Mouse (Mus musculus) midbrain, embryonic 14.5 days (tissue): ENCODE measurements at regions not wholly inside any gene's neighbourhood (a gene's known extent, or its start where the extent isn't known, plus 50 kb on each side); places are given as distances from the start of the nearest gene placed in this dataset.
A peak's percentile ranks its signal among the peaks of the same experiment; 100 is the strongest.

Source experiments
- ATAC-seq: fragments of 200-750 bp; cut with Nextera tagmentation; 2 replicates; pipeline ENCODE4 v1.8.0; 2017; ENCODE audit warnings: moderate number of reproducible peaks, moderate library complexity; ENCODE audit not compliant: low FRiP score, low TSS enrichment
- DNase-seq: peaks from one replicate; pipeline ENCODE4 v3.0.0-alpha.2; 2015
- H3K27ac ChIP-seq: fragments of 300-500 bp; sonication (generic); replicated peaks from 2 replicates; pipeline ENCODE4 v1.5.1; 2014; ENCODE audit warnings: mild to moderate bottlenecking, low read depth, low read length, moderate library complexity
- H3K27me3 ChIP-seq: fragments of 300-500 bp; sonication (generic); 2 replicates; pipeline ENCODE4 v1.6.1; 2014; ENCODE audit warnings: low read length, control low read depth, mixed read lengths; ENCODE audit not compliant: control insufficient read depth, insufficient read depth
- H3K36me3 ChIP-seq: fragments of 300-500 bp; sonication (generic); 2 replicates; pipeline ENCODE4 v1.6.1; 2014; ENCODE audit warnings: low read length, control low read depth; ENCODE audit not compliant: control insufficient read depth, insufficient read depth
- H3K4me1 ChIP-seq: fragments of 300-500 bp; sonication (generic); 2 replicates; pipeline ENCODE4 v1.6.1; 2014; ENCODE audit warnings: mild to moderate bottlenecking, antibody characterized with exemption, low read length, control low read depth; ENCODE audit not compliant: control insufficient read depth, insufficient read depth
- H3K4me2 ChIP-seq: fragments of 300-500 bp; sonication (generic); 2 replicates; pipeline ENCODE4 v1.6.1; 2014; ENCODE audit warnings: mild to moderate bottlenecking, low read length, moderate library complexity
- H3K4me3 ChIP-seq: fragments of 300-500 bp; sonication (generic); replicated peaks from 2 replicates; pipeline ENCODE4 v1.5.1; 2014; ENCODE audit warnings: low read depth, low read length
- H3K9ac ChIP-seq: fragments of 300-500 bp; sonication (generic); replicated peaks from 2 replicates; pipeline ENCODE4 v1.6.1; 2014; ENCODE audit warnings: mild to moderate bottlenecking, low read length, moderate library complexity
- H3K9me3 ChIP-seq: fragments of 300-500 bp; sonication (generic); 2 replicates; pipeline ENCODE4 v1.6.1; 2016; ENCODE audit warnings: low read length, control low read depth, mixed read lengths; ENCODE audit not compliant: control insufficient read depth
- whole genome bisulfite sequencing: fragments of 180-500 bp; shearing (Covaris S2); extraction: QIAGEN DNeasy Blood & Tissue Kit; methylation state at CpG from one replicate; pipeline ENCODE4 v1.1.7; 2014; 5-methylcytosine and 5-hydroxymethylcytosine counted together

GRCm38 (mm10) chr12:15222497-15223170 lies 594.1 kb downstream of the Trib2 start:
- no peak overlapping the region for H3K4me2 ChIP-seq
- no peak overlapping the region for H3K4me3 ChIP-seq
- peak; percentile 46 for ATAC-seq
- H3K4me1 ChIP-seq = 0 out of 2 replicates have a peak, but pooled peaks cover 4% of the 10 kb centered on the region
- no peaks in the 10 kb centered on the region for H3K9me3 ChIP-seq
- WGBS = 76% methylated on average over 5 of the region's 5 CpGs
- no peaks in the 10 kb centered on the region for H3K36me3 ChIP-seq
- no peak overlapping the region for H3K9ac ChIP-seq
- H3K27me3 ChIP-seq = no peaks in the 10 kb centered on the region
- DNase-seq = peak; percentile 47
- H3K27ac ChIP-seq = no peak overlapping the region

- Histone ChIP-seq H3K27me3 (no peaks in the 10 kb centered on the region), H3K4me3 (peak overlapping the region; percentile 15; the same call in 1 of the 2 replicates), H3K27ac (peak overlapping the region; percentile 54), H3K4me2 (peak overlapping the region; percentile 43), H3K9ac (peak overlapping the region; percentile 43; the same call in 1 of the 2 replicates), H3K4me1 (0 out of 2 replicates have a peak, but pooled peaks cover 4% of the 10 kb centered on the region), H3K9me3 (no peaks in the 10 kb centered on the region), H3K36me3 (no peaks in the 10 kb centered on the region)
- 13% methylated on average over 8 of the region's 8 CpGs for WGBS
- DNase-seq = peak; percentile 45
- ATAC-seq = peak; percentile 55; the same call in 1 of the 2 replicates
Measured at GRCm38 (mm10) chr12:15218504-15218903, 598.2 kb downstream of the Trib2 start.

GRCm38 (mm10) chr12:15216180-15216579 lies 600.5 kb downstream of the Trib2 start:
- ATAC-seq = no peak

GRCm38 (mm10) chr12:15174411-15175041 lies 642.2 kb downstream of the Trib2 start:
- no peaks in the 10 kb centered on the region for H3K36me3 ChIP-seq
- no peaks in the 10 kb centered on the region for H3K9me3 ChIP-seq
- ATAC-seq = no peak
- H3K4me1 ChIP-seq = no peaks in the 10 kb centered on the region
- H3K9ac ChIP-seq = no peak overlapping the region
- H3K27me3 ChIP-seq = no peaks in the 10 kb centered on the region
- H3K4me3 ChIP-seq = no peak overlapping the region
- no peak overlapping the region for H3K27ac ChIP-seq
- H3K4me2 ChIP-seq = no peak overlapping the region
- DNase-seq = peak; percentile 13
- WGBS = 69% methylated on average over 6 of the region's 6 CpGs

More at GRCm38 (mm10) chr12:15216180-15216579, 600.5 kb downstream of the Trib2 start:
- H3K4me1 ChIP-seq = 0 out of 2 replicates have a peak, but pooled peaks cover 4% of the 10 kb centered on the region
- no peaks in the 10 kb centered on the region for H3K27me3 ChIP-seq
- no peaks in the 10 kb centered on the region for H3K9me3 ChIP-seq
- no peak overlapping the region for H3K4me2 ChIP-seq
- no peaks in the 10 kb centered on the region for H3K36me3 ChIP-seq
- WGBS = 51% methylated on average over 3 of the region's 3 CpGs
- H3K4me3 ChIP-seq = no peak overlapping the region
- H3K27ac ChIP-seq = 0 out of 2 replicates have a peak overlapping the region, but pooled peaks have one; percentile 41
- peak; percentile 31 for DNase-seq
- no peak overlapping the region for H3K9ac ChIP-seq

- Histone ChIP-seq H3K27me3 (no peaks in the 10 kb centered on the region), H3K9ac (no peak overlapping the region), H3K9me3 (no peaks in the 10 kb centered on the region), H3K4me2 (no peak overlapping the region), H3K36me3 (no peaks in the 10 kb centered on the region), H3K27ac (no peak overlapping the region), H3K4me3 (no peak overlapping the region), H3K4me1 (no peaks in the 10 kb centered on the region)
- no peak for ATAC-seq
- WGBS = 86% methylated on average over 5 of the region's 5 CpGs
- DNase-seq = no peak
Measured at GRCm38 (mm10) chr12:15162605-15163004, 654.1 kb downstream of the Trib2 start.

GRCm38 (mm10) chr12:15161864-15162263 lies 654.9 kb downstream of the Trib2 start:
- H3K27ac ChIP-seq = no peak overlapping the region
- no peaks in the 10 kb centered on the region for H3K27me3 ChIP-seq
- H3K4me1 ChIP-seq = no peaks in the 10 kb centered on the region
- no peak overlapping the region for H3K9ac ChIP-seq
- WGBS = 48% methylated on average over 3 of the region's 3 CpGs
- DNase-seq (no peak), ATAC-seq (no peak)
- no peak overlapping the region for H3K4me3 ChIP-seq
- H3K4me2 ChIP-seq = no peak overlapping the region
- H3K9me3 ChIP-seq = no peaks in the 10 kb centered on the region
- no peaks in the 10 kb centered on the region for H3K36me3 ChIP-seq

- Histone ChIP-seq H3K9me3 (no peaks in the 10 kb centered on the region), H3K9ac (no peak overlapping the region), H3K4me1 (no peaks in the 10 kb centered on the region), H3K4me2 (no peak overlapping the region), H3K4me3 (no peak overlapping the region), H3K36me3 (no peaks in the 10 kb centered on the region), H3K27ac (no peak overlapping the region), H3K27me3 (no peaks in the 10 kb centered on the region)
- ATAC-seq = no peak
- whole genome bisulfite sequencing = 95% methylated on average over 2 of the region's 2 CpGs
- DNase-seq = no peak
Measured at GRCm38 (mm10) chr12:15160478-15160998, 656.2 kb downstream of the Trib2 start.

GRCm38 (mm10) chr12:15146398-15146797 lies 670.3 kb downstream of the Trib2 start:
- Histone ChIP-seq H3K27me3 (no peaks in the 10 kb centered on the region), H3K4me1 (no peaks in the 10 kb centered on the region), H3K9me3 (no peaks in the 10 kb centered on the region), H3K4me3 (no peak overlapping the region), H3K27ac (no peak overlapping the region), H3K9ac (no peak overlapping the region), H3K4me2 (no peak overlapping the region), H3K36me3 (no peaks in the 10 kb centered on the region)
- DNase-seq = no peak
- no peak for ATAC-seq
- WGBS = 86% methylated on average over 2 of the region's 2 CpGs
